Mouse (Mus musculus): ENCODE results near the gene Gm8369. TPM values are rescaled to one million over a fixed set of nuclear protein-coding genes. Genes with fewer than 3 reads are reported as not detected.
"Not testable (repeated sequence)": the region's sequence is repeated elsewhere in the genome, so short reads cannot be mapped to it uniquely, and the experiment has no call there.

Gene Gm8369
- under 1 TPM in 1 of 2 experiments, not detected in 1; 0.22 TPM for total RNA-seq (2021)
- long read RNA-seq, experiment 1, result 0 reads
- long read RNA-seq, experiment 2, result 0 reads

DNA sequence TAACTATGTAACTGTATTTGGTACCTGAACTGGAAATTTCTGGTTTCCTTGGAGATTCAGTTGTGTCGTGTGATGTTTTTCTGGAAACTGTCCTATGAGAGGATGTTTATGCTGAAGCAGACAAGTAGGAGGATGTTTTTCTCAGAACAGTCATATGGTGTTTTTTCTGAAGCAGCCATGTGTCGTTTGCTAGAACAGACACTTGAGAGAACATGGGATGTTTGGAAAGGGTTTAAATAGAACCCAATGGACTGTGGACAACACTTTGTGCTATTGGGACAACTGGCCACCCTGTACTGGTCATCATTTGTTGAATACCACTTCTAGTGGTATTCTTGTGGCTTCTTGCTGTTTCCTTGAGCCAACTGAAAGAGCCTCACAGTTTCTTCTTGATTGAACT lies at the start of gene Gm8369:
Gene Gm8369 (plus strand): TSS at position 193 of the 400 bp plus-strand sequence.
- intact Hi-C loops (cut with DNase I), result no loop called here
- DNase-seq, result no peak

DNA sequence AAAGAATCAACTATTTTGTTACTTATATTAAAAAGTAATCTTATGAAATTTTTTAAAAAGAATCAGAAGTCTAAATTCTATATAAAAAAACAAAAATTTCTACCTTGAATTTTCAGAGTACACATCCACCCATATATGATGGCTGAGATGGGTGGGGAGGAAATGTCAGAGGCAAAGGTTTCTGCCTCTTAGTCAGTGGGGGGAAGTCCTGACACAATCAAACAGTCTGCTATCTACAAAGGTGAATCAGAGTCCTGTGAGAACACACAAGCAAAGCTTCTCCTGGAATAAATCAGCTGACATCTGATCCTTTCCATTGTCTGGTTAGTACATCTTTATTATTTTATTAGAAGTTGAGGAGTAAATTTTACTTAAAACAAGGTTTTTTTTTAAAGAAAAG lies 42.4 kb upstream of the Gm8369 start, which contains the start of gene Ms4a4b:
Gene Ms4a4b (plus strand): TSS at position 216 of the 400 bp plus-strand sequence.
- intact Hi-C loops (cut with DNase I), result no loop called here
- DNase-seq, result no peak

DNA sequence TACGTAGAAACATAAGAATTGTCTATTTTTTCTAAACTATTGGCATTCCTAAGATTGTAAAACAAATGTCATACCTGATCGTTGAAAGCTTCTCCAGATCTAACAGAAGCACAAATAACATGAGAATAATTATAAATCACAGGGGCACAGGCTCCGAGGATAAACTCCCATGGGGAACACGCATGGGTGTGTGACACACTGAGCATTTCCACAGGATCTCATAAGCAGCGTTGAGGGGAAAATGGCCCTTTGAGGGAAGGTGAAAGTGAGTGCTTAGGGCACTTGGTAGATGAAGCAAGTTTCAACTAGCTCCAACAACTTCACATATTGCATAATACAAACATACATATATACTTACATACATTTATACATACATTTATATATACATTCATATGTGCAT lies 41.8 kb upstream of the Gm8369 start:
- DNase-seq, result no peak
- intact Hi-C loops (cut with DNase I), result no loop called here

DNA sequence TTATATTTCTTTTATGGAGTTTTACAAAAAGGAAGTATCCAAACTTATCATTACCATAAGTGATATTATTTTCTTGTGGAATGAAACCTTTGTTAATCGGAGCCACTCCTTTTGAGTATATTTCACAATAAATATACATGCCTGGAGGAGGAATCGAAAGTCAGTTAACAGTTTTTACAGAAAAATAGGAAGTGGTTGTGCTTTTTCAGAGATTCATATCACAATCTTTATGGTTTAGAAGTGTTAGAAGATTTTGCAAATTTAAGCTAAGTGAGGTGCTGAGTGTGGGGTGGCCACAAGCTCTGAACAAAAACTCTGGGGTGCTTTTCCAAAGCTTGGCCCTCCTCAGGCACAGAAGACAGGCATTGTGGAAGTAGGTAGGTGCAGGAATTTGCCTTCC lies 38.5 kb upstream of the Gm8369 start:
- DNase-seq, result no peak
- intact Hi-C loops (cut with DNase I), result no loop called here

DNA sequence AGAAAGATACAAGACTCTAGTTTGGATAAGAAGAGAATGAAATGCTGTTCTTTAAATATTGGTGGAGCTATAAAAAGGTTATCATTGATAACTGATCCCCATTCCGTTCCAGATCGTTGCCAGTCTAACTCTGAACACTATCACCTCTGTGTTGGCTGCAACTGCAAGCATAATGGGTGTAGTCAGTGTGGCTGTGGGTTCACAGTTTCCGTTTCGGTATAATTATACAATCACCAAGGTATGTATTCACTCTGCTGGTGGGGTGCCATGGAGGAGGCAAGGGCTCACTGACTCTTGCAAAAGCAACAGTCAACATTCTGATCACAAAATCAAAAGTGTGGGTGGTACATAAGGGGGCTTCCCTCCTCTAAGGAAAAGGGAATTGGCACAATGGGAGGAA lies 26.7 kb upstream of the Gm8369 start:
- intact Hi-C loops (cut with DNase I); DNase-seq: not testable (repeated sequence)

DNA sequence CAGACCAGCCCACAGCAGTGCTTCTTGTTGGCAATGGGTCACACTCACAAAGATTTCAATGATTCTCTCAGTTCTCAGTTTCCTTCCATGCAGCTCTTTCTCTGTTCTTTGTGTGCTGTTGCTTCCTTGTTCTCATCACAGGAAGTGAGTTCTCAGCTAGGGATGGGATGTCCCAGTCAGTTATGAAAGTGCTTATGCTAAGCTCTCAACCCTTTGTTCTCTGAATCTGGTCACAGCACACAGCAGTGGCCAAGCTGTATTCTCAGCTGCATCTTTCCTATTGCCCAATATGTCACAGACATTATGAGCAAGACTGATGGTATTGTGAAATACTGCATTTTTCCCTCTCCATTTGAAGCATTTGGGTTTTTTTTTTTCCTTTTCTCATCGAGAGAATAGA lies 20.9 kb upstream of the Gm8369 start:
- not testable (repeated sequence) for DNase-seq

DNA sequence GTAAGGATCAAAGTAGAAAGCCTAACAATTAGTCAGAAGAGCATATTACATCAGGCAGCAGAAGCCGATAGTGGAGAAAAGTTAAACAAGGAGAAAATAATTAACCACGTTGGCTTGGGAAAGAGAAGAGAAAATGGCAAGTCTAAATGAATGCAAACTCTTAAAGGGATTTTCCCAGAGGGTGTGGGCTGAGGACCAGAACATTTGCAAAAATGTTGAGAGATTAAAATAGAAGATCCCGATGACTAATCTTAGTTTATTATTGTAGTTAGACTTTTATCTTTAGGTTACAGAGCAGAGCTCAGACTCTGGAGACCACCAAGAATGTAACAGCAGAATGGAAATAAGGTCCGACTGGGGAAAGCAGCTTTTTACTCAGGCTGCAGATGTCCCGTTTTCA lies 19.3 kb upstream of the Gm8369 start:
- intact Hi-C loops (cut with DNase I), result no loop called here
- no peak for DNase-seq

More for the DNA sequence above, 20.9 kb upstream of the Gm8369 start:
- intact Hi-C loops (cut with DNase I), result not testable (repeated sequence)

DNA sequence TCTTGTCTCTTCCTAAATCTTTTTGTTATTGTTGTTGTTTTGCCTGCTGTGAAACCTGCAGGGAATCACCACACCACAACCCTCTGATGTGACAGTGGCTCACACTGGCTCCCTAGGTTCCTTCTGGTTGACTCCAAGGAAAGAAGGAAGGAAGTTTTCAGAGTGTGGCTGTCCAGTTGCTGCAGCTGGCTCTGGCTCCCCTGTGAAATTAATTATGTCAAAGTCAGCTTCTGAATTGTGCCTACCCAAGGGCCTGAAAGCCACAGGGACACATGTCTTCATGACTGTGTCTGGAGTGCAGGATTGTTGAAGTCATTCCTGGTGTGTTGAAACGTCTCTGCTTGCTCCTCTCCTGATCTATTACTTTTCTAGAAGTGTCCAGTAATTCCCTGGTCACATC lies 17.4 kb upstream of the Gm8369 start:
- DNase-seq; intact Hi-C loops (cut with DNase I): not testable (repeated sequence)

DNA sequence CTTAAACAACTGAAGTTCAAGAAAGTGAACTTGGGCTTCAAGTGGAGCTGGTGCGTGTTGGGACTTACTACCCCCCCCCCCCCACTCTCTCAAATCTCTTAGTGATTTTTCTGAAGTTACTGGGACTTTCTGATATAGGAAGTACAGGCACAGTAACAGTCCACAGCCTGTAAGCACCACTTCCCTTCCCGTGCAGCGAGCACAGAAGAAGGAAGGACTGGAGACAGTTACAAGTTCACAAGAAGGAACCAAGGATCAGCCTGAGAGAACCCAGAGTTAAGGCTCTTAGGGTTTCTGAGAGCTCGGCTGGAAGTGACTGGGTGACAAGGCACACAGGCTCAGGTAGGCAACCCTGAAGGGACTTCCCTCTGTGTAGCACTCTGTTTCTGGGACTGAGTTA lies 16.5 kb upstream of the Gm8369 start, which contains the start of gene Ms4a6c:
Gene Ms4a6c (plus strand): TSS at position 152 of the 400 bp plus-strand sequence.
- intact Hi-C loops (cut with DNase I); DNase-seq: not testable (repeated sequence)

DNA sequence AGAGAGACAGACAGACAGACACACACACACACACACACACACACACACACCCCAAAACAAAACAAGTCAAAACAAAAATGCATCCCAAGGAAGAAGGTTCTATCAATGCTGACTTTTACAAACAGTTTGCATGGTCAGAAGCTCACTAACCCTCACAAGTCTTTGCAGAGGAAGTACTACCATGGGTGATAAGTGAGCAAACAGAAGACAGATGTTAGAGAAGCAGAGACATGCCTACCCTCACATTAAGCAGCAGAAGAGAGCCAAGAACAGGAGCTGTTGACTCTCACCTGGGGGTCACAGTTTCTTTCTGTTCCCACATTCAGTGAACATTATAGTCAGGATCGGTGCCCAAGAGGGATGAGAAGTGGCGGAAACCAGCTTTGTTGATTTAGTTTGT lies 6.0 kb upstream of the Gm8369 start:
- no peak for DNase-seq
- intact Hi-C loops (cut with DNase I), result no loop called here

DNA sequence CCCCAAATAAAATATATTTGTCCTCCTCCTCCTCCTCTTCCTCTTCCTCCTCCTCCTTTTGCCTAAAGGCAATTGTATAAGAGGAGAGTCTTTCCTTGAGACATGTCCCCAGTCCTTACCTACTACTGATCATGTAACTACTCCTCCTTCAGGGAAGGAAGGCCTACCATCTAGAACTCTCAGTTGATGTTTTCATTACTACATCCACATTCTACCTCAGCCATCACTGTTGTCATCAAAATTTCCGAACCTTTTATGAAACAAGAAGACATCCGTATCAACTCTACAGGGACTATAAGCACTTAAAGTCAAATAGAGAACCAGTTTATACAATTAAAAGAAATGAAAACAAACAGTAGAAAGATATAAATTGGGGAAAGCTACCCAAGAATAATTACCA lies 3.1 kb upstream of the Gm8369 start:
- intact Hi-C loops (cut with DNase I), result no loop called here
- no peak for DNase-seq

DNA sequence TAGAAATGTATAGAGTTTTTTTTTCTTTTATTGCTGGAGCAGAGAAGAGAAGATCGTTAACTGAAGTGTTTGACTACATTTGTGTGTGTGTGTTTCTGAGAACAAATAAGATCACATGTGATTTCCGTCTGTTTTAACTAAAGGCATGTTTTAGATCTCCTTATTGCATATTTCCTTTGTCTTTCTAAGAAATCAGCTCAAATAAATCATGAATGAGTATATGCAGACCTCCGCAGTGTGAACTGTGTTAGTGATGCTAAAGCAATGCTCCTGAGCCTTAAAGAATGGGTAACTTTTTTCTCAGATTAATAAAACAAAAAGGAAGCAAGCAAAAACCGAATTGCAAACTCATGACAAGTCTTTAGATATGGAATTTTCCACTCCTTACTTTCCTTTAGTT lies 1.8 kb upstream of the Gm8369 start:
- DNase-seq, result no peak
- intact Hi-C loops (cut with DNase I), result no loop called here

DNA sequence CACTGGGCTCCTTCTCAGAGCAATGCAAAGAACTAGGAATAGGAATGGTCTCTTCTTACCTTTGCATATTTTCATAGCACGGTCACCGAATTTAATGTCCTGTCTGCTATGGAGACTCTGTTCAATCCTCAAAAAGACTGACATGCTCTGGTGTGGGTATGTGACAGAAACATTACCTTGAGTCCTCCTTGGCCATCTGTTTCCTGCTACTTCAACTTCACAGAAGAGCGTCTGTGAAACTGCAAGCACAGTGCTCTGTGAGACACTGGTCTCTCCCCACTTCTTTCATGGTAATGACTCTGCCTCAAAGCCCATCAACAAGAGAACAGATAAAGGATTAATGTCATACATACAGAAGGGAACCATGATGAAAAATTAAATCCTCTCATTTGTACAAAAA lies 1.4 kb upstream of the Gm8369 start:
- intact Hi-C loops (cut with DNase I), result no loop called here
- no peak for DNase-seq

DNA sequence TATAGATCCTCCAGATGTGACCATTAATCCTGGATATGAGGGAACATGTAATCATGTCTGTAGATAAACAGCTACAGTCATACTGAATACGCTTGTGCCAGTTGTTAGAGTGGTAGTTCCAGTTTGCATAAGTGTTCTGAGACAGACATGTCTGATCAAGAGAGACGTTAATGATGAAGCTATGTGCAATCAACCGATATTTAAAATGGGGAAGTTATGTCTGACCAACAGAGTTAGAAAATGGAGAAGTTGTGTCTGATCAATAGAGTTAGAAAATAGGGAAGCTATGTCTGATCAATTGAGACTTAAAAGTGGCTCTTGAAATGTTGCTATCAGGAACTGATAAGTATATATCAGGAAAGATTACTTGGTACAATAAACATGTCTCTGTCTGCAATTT lies 472 bp upstream of the Gm8369 start:
- intact Hi-C loops (cut with DNase I), result no loop called here
- DNase-seq, result no peak

DNA sequence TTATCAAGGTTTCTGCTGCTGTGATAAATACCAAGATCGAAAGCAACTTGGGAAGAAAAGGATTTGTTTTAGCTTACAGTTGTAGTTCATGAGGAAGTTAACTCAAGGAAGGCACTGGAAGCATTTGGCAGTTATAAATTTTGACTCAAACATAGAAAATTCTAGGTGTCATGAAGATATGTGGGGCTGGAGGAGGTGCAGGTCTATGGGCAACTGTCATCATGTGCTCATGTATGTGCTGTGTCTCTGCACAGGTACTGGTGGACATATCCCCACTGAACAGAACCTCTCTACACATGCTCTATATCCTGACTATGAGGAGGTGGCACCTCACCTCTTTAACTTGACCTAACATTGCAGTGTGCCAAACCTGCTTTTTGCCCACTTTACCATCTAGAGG lies 861 bp downstream of the Gm8369 start:
- DNase-seq, result no peak
- intact Hi-C loops (cut with DNase I), result no loop called here

DNA sequence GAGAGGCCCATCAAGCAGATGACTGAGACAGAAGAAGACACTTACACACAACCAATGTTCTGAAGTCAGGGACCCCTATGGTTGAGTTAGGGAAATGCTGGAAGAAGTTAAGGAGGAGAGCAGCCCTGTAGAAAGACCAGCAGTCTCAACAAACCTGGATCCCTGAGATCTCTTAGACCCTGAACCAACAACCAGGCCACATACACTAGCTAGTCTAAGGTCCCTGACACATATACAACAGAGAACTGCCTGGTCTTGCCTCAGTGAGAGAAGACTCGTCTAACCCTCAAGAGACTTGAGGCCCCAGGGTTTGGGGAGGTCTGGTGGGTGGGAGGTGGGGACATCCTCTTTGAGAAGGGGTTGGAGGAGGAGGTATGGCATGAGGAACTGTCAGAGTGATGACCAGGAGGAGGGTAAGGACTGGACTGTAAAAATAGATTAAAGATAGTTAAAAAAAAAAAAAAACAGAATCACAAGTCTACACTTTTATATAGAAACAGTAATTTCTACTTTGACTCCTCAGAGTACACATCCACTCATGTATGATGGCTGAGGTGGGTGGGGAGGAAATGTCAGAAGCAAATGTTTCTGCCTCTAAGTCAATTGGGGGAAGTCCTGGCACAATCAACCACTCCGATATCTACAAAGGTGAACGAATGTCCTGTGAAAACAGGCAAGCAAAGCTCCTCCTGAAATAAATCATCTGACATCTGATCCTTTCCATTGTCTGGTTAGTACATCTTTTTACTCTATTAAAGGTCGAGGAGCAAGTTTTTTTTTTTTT lies 5.9 kb downstream of the Gm8369 start:
- intact Hi-C loops (cut with DNase I), result no loop called here
- DNase-seq, result no peak

DNA sequence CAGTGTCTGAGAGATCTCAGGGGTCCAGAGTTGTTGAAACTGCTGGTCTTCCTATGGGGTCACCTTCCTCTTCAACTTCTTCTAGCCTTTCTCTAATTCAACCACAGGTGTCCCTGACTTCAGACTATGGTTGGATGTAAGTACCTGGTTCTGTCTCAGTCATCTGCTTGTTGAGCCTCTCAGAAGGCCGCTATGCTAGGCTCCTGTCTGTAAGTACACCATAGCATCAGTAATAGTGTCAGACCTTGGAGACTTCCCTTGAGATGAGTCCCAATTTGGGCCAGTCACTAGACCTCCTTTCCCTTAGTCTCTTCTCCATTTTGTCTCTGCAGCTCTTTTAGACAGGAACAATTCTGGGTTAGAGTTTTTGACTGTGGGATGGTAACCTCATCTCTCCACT lies 6.9 kb downstream of the Gm8369 start:
- intact Hi-C loops (cut with DNase I), result no loop called here

DNA sequence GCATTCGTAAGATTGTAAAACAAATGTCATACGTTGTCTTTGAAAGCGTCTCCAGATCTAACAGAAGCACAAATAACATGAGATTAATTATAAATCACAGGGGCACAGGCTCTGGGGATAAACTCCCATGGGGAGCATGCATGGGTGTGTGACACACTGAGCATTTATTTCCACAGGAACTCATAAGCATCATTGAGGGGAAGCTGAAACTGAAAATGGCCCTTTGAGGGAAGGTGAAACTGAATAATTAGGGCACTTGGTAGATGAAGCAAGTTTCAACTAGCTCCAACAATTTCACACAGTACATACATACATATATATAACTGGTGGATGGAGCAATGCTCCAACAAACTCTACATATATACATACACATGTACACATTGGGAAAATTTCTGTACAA lies 8.8 kb downstream of the Gm8369 start:
- intact Hi-C loops (cut with DNase I), result no loop called here
- no peak for DNase-seq

More for the DNA sequence above, 6.9 kb downstream of the Gm8369 start:
- DNase-seq, result no peak

DNA sequence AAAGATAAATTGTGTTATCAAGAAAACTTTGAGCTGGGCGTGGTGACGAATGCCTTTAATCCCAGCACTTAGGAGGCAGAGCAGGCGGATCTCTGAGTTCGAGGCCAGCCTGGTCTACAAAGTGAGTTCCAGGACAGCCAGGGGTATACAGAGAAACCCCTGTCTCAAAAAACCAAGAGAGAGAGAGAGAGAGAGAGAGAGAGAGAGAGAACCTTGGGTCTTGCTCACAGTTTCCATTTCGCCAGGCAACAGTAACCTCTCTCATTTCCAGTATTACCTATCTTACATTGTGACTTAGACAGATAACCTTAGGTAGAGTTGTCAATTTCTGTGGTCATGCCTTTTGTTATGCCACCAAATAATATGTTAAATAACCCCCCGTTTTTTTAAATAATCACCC lies 10.6 kb downstream of the Gm8369 start:
- intact Hi-C loops (cut with DNase I), result no loop called here
- DNase-seq, result no peak

DNA sequence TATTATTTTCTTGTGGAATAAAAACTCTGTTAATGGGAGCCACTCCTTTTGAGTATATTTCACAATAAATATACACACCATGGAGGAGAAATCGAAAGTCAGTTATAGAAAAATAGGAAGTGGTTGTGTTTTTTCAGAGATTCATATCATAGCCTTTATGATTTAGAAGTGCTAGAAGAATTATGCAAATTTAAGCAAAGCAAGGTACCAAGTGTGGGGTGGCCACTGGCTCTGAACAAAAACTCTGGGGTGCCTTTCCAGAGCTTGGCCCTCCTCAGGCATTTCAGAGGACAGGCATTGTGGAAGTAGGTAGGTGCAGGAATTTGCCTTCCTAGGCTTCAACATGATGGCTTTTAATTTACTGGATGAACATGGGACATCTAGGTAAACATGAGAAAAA lies 11.6 kb downstream of the Gm8369 start:
- DNase-seq; intact Hi-C loops (cut with DNase I): not testable (repeated sequence)

DNA sequence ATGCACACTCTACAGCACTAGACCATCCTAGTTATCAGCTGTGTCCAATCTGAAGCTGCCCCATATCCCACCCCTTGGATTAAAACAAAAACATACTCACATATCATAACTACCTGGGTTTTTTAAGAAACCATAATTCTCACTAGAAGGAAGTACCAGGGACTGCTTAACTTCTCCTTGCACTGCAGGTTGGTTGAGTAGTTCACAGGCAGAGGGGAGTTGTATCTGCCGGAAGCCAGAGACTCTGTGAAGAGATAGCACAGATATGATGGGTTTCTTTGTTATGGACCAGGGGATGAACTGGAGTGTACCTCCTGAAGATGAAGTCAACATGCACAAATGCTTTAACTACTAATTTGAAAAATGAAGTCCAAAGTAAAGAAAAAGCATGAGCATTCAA lies 15.1 kb downstream of the Gm8369 start:
- DNase-seq, result no peak
- intact Hi-C loops (cut with DNase I), result loop anchor here (2.0 kb wide), 1 partner anchor 48 kb away; no protein-coding TSS in a partner anchor

DNA sequence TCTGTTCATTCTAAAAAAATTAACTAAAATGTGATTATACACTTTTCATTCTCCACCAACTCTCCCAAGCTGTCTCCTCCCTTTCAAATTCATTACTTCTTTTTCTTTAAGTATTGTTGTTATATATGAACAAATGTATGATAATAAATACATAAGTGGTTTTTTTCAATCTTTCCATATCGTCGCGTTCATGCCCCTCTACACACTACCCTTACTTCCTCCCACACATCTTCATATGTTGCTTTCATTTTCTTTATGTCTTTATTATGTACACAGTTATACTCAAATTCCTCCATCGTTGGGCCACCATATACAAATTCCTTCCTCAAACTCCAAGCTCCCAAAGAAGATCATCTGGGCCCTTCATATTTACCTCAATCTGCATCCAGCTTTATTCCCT lies 15.6 kb downstream of the Gm8369 start:
- intact Hi-C loops (cut with DNase I), result loop anchor here (2.0 kb wide), 1 partner anchor 47 kb away; no protein-coding TSS in a partner anchor
- no peak for DNase-seq
